Mouse (Mus musculus): Measurements from ENCODE around the gene Trappc3.
"Not testable (repeated sequence)": the region's sequence is repeated elsewhere in the genome, so short reads cannot be mapped to it uniquely, and the experiment has no call there.

Trappc3 gene

DNA sequence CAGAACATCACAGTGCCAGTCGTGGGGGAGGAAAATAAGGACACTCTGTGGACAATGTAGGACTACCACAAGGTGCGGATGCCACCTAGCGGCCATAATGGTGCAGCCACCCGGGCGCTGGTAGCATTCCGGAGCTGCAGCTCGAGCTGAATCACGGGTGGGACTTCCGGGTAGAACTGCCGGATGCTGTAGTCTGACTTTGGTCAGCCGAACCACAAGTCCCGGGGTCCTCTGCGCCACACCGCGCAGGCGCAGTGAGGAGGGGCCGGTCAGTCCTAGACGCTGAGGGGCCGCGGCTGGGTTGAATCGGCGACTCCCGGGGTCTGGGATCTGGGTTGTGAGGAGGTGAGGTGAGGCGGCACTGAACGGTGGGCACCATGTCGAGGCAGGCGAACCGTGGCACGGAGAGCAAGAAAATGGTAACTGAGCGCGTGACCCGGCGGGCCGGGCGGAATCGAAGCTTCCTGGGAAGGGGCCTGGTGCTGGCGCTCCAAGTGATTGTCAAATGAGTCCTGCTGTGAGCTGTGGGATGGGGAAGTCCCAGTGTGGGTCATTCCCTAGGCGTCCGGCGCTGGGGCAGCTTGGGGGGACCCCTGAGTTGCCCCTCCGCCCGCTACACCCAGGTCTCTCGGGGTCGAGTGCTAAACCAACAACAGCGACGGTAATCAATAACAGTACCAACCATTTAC is at the start of gene Trappc3:
Gene Trappc3, plus strand, starts transcription at position 207 of the 689 bp plus-strand sequence.
- DNase-seq (ENCODE audit: low read depth, low spot score): peak; percentile 99

DNA sequence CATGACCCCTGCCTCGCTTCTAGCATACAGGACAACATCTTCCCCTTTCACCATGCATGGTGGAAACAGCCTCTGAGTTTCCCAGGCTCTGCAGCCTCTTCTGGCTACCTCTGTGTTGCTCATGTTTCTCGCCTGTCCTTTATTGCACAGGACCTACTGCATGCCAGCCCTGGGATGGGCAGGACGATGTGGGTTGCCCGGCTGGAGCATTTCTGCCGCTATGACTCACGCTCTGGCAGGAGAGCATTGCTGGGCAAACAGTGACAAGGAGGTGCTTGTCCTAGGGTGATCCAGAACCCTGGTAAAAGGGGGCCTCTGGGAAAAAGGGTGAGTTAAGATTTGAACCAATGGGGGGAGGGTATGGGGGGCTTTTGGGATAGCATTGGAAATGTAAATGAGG is 44.4 kb upstream of the Trappc3 start:
- DNase-seq (ENCODE audit: low read depth, low spot score): no peak

DNA sequence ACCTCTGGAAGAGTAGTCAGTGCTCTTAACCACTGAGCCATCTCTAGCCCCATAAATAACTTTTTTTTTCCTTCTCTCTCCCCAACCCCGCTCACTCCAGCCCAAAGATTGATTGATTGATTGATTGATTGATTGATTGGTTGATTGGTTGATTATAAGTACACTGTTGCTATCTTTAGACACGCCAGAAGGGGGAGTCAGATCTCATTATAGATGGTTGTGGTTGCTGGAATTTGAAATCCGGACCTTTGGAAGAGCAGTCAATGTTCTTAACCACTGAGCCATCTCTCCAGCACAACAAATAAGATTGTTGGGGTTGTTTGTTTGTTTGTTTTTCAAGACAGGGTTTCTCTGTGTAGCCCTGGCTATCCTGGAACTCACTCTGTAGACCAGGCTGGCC is 42.6 kb upstream of the Trappc3 start:
- not testable (repeated sequence) for DNase-seq (ENCODE audit: low read depth, low spot score)

DNA sequence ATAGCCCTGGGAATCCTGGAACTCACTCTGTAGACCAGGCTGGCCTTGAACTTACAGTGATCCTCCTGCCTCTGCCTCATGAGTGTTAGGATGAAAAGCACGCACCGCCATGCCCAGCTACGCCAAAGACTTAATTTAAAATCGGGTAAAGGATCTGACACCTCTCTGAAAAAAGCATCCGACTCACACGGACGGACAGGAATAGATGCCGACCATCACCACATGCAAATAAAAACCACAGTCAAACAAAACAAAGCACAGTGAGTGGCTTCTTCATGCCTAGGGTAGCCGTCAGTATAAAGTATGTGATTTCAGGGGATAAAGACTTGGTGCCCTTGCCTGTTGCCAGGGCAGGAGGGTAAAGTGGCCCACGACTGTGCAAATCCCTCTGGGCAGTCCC is 42.1 kb upstream of the Trappc3 start:
- DNase-seq (ENCODE audit: low read depth, low spot score): peak; percentile 79

DNA sequence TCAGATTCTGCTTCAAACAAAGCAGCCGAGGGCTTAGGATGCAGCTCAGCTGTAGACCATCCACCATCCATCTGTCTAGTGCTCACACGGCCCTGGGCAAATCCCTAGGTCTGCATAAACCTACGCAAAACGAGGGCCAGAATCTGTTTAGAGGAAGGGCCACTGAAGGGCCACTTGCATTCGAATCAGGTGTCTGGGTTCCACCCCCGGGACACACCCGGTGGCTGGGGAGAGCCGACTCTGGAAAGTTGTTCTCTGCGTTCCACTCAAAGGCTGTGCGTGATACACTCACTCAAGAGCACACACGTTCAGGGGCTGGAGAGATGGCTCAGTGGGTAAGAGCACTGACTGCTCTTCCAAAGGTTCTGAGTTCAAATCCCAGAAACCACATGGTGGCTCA is 39.5 kb upstream of the Trappc3 start:
- DNase-seq (ENCODE audit: low read depth, low spot score): no peak

DNA sequence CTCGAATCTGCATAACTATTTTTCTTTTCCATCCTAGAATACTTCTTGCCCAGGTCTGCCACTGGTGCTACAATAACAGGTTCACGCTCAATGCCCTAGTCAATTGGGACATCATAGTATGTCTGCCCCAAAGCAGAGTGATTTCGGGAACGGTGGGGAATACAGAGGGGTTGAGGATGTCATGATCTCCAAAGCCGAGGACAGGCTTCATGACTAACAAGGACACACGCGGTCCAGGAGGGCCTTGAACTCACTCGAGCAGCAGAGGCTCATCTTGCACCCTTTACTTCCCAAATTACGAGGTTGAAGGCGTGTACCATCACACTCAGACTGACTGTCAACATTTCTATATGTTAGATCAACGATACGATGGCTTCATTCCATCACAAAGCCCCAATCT is 35.5 kb upstream of the Trappc3 start:
- DNase-seq (ENCODE audit: low read depth, low spot score): no peak

DNA sequence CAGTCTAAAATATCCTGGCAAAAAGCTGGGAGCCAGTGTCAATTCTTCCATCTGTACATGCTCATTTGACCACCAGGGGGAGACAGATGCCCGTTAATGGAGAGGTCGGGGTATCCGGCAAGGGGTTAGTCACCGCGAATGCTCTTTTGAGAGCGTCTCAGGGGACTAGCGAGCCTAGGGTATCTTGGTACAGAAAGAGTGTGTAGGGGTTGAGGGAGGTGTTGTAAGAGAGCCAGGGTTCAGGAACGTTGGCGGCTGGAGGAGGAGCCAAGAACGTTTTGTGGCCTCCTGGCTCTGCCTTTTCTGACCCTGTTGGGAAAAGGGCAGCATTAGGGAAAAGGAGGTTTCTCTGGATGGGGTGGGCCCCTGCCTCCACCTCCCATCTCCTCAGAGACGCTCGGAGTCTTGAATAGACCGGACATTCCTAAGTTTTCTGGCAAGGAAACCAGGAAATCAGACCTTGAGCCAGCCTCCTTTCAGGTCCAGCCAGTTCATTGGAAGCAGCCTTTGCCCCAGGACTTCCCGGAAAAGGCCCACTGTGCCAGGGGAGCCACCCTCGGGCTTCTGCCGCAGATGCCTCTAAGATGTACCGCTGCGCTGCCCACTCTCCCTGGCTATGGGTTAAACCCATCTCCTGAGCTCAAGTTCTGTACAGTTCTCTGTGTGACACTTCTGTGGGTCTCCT is 34.9 kb upstream of the Trappc3 start:
- DNase-seq (ENCODE audit: low read depth, low spot score): peak; percentile 86

DNA sequence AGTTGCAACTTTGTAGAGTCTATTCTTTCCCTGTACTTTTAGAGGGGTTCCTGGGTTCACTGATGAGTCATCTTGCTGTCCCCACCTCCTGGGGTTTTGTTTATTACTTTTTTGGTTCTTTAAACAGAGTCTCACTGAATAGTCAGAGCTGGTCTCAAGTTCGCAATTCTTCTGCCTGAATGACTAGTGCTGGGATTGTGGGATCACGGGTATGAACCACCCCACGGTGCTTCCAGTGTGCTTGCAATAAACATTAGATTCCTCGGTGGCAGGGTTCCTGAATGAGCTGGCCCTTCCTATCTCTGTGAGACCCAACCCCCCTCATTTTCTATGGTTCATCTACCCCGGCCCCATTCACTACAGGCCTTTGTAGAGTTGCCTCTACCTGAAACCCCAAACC is 34.0 kb upstream of the Trappc3 start:
- DNase-seq (ENCODE audit: low read depth, low spot score): peak; percentile 56

DNA sequence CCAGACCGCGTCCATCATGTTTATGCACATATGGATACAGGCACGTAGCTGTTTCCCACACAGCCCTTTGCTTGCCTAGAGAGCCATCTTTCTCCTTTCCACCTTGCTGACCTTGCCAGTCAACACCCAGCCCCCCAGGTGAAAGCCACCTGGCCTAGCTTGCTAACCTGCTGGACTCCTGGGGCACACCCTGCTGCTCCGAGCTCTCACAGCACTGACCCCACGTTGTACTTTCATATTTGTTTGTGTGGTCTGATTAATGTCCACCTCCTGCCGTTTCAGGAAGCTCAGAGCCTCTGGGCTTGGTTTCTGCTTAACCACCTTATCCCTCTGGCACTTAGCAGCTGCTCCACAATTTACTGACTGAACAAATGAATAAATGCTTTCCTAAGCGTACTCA is 32.2 kb upstream of the Trappc3 start:
- DNase-seq (ENCODE audit: low read depth, low spot score): no peak

DNA sequence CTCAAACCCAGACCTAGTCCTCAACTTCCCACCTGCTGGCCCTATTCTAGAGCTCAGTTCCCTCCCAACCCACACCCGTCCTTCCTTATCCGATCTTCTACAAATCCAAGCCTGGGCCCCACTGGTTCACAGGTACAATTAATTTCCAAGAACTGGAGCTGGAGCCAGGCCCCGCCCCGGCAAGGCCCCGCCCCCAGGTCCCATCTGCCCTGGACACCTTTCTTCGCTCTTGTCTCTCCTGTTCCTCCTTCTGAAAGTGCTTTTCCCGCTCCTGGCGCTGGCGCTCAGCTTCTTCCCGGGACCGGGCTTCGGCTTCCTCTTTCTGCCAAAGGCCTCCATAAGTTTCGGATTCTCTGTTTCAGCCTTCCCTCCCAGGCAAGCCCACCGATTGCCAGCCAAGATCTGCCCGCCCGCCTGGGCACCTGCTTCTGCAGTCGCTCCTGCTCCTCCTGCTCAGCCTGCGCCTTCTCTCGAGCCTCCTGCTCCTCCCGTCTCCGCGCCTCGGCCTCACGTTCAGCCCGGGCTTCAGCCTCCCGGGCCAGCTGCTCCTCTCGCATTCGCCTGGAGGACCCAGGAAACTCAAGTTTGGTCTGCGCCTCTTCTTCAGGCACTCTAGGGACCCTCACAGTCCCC is 28.3 kb upstream of the Trappc3 start:
- no peak for DNase-seq (ENCODE audit: low read depth, low spot score)

DNA sequence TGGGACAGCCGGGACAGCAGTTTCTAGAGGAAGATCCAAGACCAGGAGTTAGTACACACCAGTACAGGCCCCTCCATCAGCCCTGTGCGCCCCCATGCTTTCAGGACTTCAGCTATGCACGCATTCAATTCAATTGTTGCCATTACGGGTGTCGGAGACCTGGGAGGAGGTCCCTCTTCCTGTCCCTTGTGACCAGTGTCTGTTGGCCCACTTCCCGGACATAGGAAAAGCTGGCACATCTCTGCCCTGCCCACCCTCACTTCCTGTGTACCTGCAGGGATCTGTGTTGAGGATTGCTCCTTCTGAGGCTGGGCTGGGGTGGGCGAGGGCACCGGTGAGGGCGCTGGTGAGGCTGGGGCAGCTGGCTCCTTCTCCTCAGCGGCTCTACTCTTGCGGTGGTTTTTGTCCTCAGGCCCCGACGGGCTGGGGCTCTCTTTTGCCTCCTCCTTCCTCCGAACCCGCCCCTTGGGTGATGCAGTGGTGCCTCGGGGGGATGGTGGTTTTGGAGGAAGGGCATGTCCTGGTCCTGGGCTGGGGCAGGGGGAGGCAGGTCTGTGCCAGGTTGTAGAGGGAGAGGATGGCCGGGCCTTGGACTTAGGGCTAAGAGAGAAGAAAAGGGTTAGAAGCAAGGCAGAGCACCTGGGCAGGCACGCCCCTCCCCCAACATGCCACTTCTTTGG is 27.5 kb upstream of the Trappc3 start:
- no peak for DNase-seq (ENCODE audit: low read depth, low spot score)

DNA sequence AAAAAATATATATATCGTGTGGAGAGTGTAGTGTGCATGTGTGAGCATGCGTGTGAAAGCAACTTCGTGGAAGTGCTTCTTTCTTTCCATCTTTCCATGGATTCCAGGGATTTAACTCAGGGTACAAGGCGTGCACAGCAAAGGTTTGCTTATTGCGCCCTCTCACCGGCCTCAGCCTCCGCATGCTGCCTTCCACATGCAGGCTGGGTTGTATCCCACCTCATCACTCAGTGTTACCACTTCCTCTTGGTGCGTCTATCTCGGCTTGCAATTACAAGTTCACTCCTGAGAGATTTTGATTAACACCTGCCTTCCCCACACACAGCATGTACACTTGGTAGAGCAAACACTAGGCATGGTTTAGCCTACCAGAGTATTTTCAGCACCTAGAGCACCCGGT is 26.9 kb upstream of the Trappc3 start:
- no peak for DNase-seq (ENCODE audit: low read depth, low spot score)

DNA sequence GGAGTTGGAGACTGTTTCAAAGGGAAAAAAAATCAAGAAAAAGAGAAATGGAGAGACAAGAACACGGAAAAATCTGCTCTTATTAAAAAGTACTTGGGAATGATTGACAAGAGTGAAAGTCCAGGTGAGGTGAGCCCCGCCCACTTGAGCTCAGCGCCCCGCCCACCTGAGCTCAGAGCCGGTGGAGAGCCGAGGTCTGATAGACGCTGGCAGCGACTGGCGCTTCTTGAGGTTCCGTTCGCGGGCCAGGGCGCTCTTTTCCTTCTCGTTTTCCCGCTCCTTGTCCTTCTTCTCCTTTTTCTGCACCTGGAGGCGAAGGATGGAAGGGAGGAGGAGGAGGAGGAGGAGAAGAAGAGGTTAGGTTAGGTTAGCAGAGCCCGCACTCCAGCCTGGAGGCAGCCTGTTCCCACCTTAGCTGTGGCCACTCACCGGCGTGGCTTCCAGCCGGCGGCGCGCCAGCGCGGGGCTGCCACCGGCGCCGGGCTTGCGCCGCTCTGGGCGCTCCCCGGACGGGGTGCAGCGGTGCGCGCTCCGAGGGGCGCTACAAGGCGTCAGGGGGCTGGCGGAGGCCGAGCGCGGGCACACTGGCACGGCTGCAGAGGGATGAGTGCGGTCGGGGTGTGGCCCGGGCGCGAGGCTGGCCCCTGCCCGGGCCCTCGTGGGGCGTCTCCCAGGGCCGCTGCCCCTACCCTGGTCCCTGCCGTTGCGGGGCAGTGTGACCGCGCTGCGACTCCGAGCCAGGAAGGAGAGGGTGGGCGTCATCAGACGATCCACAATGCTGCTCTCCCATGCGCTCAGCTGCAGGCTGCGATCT is 25.5 kb upstream of the Trappc3 start:
- no peak for DNase-seq (ENCODE audit: low read depth, low spot score)

DNA sequence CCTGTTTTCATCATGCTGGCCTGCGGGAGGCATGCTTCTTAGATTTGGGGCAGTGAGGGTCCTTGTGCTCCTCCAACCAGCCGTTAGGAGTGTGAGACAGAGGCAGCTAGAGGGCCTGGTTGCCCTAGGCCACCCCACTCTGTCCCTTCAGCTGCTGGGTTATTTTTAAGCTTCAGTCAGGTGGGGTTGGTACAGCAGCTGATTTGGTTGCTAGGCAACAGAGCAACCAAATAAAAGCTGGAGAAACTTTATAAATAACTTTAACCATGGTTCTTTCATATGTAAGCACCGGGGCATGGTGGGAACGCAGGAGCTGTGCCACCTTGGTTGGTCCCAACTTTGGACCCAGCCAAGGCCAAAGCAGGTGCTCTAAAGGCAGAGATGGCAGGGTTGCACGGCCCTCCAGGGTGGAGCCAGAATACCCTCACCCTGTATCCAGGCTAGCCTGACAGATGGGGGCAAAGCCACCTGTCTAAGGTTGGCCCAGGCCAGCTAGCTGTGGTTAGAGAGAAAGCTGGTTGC is 24.3 kb upstream of the Trappc3 start:
- DNase-seq (ENCODE audit: low read depth, low spot score): no peak

DNA sequence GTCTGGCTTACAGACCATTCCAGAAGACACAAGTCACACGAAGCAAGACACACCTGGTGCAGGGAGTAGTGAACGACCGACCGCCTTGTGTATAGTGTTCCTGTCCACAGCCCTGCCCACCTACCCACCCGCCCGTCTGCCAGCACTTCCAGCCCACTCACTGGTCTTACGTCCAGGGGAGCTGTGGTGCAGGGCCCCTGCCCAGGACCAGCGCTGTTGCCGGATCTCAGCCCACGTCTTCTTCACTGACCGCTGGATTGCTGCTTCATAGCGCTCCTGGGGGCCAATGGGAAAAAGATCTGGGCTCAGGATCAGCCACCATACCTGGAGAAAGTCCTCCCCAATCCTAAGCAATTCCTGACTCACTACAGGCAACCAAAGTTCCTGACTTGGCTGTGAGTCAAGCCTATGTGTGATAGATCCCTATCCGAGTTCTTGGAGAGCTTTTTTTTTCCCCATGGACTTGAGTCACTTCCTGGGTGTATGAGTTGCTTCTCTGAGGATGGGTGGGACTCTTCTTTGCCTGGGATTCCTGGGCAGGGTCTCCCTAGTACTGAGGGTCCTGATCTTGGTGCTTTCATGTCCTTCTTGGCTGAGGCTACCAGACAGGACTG is 22.2 kb upstream of the Trappc3 start:
- DNase-seq (ENCODE audit: low read depth, low spot score): no peak

DNA sequence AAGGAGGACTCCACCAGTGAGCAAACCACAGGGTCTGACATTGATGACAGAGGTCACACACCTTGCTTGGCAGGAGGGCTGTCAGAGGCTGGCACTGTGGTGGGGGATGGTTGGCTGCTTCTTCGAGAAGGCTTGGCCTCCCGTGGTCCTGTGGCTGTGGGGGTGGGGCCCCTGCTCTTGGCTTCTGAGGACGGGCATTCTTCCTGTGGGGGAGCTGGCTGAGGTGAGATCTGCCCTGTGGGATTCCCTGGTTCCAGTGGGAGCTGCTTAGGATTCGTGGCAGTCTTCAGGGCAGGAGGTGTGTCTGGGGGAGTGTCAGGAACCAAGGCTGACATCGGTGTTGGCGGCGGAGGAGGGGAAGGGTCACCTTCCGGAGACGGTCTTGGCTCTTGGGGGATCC is 20.2 kb upstream of the Trappc3 start:
- no peak for DNase-seq (ENCODE audit: low read depth, low spot score)

DNA sequence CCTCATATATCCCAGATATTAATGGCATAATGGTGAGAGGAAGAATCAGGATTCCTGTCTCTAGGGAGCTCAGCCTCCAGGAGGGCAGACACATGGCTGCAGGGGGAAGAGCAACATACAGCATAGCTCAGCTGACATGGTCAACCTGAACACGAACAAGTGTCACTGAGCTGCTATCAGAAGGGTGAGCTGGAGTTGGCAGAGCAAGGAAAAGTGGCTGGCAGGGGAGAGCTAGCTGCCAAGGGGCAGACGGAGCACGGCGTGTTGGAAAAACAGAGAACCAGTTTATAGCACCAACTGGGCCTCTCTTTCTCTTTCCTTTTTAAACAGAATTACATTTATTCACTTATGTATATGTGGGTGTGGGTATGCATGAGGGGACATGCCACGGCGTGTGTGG is 19.6 kb upstream of the Trappc3 start:
- DNase-seq (ENCODE audit: low read depth, low spot score): no peak

DNA sequence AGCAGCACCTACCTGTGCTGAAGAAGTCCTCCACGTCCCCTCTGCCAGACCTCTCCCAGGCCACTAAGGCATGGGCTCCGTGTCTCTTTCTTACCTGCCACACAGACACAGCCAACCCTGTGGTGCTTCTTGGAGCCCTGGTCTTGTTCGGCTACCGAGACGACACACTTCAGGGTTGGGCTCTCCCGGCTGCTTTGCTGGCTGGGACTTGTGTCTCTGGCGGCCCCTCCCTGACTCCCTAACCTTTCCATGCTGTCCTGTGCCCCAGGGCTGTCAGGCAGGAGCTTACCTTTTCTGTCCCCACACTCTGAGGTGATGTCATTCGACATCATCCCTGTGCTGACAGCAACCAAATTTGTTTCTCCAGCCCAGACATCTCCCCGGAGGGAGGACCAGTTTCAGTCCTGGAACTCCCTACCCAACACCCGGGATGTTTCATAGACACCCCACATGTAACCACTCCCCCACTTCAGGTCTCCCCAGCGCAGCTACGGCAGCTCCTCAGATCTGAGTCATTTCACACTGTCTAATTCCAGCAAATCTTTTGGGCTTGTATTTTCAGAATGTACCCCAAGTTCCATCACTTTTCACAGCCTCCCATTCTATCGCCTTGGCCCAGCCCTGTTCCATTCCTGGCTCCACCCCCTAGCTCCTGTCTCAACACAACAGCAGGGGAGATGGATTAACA is 15.8 kb upstream of the Trappc3 start:
- no peak for DNase-seq (ENCODE audit: low read depth, low spot score)

DNA sequence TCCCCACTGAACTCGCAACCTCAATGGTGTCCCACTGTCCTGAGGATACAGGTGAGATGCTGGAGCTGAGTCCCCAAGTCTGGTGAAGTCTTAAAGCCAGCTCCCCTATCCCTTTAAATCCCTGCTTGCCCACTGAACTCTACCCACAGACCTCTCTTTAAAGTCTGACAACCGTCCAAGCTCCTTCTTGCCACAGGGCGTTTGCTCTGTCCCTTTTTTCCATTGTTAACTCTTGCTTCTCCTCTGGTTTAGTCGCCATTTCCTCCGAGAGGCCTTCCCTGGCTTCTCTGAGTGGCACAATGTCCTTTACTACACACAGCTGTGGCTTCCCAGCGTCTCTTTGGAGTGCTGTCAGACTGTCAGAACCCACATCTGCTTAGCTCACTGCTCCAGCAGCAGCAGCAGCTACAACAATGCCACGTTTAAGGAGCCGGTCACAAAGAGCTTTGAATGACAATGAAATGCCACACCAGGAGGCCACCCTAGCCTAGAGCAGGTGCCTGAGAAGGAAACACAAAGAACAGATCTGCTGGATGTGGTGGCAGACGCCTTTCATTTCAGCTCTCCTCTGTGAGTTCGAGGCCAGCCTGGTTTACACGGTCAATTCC is 13.8 kb upstream of the Trappc3 start:
- no peak for DNase-seq (ENCODE audit: low read depth, low spot score)

DNA sequence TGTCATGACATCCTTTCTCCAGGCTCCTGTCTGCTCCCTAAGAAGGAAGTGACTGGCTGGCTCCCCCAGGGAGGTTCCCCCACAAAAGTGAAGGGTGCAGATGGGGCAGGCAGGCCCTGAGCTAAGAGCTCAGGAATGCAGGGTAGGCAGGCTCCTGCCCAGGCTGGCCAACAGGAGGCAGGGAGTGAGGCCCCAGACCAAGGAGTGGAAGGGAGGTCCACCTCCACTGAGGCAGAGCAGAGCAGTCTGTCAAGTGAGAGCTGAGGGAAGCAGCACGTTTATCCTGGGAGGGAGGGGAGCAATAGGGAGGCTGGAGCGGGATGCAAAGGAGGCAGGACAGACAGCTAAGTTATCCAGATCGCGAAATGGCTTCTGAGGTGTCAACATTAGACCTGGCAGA is 11.5 kb upstream of the Trappc3 start:
- no peak for DNase-seq (ENCODE audit: low read depth, low spot score)
